Mouse (Mus musculus) T-helper 1 cell (primary cell): ENCODE data around the gene D17Wsu92e.

Source experiments
- in situ Hi-C: fragments of 300-600 bp; cut with MboI, MseI; formaldehyde crosslinking; loops from one replicate; pipeline ENCODE4 v1.15.1; 2025; ENCODE audit warnings: high pct_unique_total_duplicates

D17Wsu92e gene

DNA sequence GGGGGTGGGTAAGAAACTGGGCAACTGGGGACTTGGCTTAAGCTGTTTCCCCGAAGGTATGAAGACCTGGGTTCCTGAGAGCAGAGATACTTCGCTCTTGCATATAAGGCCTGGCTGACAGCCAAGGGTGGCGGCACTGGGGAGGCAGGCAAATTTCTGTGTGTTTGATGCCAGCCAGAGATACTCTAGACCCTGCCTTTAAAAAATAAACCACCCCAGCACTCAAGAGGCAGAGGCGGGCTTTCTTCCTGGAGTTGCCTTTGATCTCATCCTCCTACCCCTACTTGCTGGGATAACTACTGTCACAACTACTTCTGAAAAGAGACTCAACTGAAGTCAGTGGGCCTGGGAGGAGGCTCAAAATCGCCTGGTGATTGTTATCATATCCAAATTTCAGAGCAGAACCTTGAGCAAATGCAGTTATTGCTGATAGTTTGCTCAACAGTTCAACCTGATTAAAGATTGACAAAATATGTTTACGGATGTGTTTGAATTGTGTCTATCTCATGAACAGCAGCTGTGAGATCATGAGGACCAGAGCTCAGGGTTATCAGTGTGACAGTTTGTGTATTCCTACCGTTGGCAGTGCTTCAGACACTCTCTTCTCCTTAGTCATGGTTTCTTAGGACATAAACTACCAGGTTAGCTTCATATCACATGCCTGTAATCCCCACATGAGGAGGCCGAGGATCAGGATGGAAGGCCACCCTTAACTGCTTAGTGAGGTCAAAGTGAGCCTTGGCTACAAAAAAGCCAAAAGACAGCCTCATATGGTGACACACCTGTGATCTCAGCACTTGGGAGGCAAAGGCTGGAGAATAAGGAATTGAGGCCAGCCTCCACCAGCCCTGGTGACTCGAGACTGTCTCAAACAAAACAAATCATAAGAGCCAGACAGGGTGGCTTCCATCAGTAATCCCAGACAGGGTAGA, 1.2 kb upstream of the D17Wsu92e start:
- in situ Hi-C loops, result loop anchor here (10.0 kb wide), 1 partner anchor 803 kb away; the partner anchor contains the start of gene Srpk1

DNA sequence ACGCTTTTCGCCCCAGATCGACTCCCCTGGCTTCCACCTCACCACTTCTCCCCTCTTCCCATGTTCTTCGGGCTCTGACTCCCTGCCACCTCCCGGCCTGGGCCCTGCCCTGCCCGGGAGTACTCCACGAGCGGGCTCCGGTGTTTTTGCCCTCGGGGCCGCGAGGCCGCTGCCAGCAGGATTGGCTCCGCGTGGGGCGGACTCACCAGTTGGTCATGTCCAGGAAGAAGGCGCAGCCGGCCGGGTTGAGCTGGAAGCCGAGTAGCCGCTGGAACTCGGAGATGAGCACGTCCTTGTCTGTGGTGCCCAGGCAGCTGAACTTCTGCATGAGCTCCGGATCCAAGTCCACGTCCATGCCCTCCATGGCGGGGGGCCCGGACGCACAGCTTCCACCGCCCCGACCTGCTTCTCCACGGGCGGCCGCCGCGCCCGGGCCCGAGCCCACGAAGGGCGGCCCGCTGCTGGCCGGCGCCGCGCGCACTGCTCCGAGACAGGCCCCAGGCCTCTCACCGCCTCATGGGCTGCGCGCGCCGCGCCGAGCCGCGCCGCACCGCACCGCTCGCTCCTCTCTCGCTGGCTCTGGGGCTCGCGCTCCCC, 379 bp downstream of the D17Wsu92e start:
- in situ Hi-C loops, result loop anchor here (10.0 kb wide), 1 partner anchor 805 kb away; the partner anchor contains the start of gene Srpk1

DNA sequence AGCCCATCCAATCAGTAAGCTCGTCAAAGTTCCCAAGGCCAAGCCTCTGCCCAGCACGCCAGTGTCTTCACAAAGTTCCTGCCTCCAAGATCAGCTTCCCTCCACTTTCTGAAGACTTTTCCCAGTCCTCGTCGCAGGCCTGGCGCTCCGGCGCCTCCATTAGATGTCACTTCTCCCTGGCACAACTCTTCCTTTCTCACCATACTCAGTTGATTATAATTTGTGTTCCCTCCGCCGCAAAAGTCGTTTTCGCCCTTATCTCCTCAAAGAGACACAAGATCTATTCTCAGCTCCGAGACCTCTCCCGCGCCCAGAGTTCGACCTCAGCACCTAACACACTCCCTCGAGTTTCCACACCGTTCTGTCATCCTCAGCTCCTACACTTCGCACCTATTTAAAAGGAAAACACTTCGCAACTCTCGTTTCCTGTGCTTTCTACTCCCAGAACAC, 902 bp downstream of the D17Wsu92e start:
- in situ Hi-C loops, result no loop called here

DNA sequence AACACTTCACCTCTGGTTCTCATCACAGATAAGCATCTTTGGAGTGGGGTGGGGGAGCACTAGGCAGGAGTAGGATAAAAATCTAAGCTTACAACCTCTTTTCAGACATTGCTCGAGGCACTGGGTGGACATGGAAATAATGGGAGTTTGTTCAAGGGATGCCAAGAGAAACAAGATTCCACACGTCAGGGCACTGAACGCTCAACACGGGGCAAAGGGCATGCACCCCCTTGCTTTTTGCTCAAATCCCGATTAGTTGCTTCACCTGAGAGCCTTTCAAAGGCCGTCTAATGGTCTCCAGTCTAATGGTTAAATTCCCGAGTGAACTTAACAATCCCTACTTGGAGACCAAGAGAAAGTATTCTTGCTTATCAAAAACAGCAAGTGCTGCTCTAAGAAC, 1.4 kb downstream of the D17Wsu92e start:
- in situ Hi-C loops, result no loop called here

DNA sequence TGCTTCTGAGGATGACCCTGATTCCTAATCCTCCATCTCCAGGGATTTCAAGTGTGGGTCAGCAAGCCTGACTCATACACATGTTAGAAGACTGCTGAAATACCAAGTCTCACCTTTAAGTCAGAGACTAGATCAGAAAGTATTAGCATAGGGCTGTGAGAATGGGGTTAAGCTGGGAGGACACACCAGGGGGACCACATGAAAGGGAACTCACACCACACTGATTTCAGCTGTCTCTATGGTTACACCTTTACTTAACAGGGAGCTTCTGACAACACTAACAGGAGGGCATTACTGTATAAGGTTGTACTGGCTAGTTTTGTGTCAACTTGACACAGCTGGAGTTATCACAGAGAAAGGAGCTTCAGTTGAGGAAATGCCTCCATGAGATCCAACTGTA, 5.8 kb downstream of the D17Wsu92e start:
- in situ Hi-C loops, result no loop called here

DNA sequence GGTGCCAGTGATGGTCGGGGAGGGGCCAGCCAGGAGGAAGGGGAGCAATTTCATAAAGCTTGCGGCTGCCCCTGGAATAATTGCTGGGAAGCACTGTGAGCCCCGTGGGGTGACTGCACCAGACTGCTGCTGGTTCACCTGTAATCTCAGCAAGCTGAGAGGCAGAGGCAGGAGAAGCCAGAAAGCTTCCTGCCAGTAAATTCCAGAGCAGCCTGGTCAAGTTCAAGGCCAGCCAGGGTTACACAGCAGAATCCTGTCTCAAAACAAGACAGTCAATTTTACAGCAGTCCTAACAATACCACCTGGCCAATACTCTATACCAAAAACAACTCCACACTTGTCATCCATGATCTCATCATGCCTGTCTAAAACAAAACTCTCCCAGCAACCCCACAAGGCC, 8.5 kb downstream of the D17Wsu92e start:
- in situ Hi-C loops, result no loop called here

DNA sequence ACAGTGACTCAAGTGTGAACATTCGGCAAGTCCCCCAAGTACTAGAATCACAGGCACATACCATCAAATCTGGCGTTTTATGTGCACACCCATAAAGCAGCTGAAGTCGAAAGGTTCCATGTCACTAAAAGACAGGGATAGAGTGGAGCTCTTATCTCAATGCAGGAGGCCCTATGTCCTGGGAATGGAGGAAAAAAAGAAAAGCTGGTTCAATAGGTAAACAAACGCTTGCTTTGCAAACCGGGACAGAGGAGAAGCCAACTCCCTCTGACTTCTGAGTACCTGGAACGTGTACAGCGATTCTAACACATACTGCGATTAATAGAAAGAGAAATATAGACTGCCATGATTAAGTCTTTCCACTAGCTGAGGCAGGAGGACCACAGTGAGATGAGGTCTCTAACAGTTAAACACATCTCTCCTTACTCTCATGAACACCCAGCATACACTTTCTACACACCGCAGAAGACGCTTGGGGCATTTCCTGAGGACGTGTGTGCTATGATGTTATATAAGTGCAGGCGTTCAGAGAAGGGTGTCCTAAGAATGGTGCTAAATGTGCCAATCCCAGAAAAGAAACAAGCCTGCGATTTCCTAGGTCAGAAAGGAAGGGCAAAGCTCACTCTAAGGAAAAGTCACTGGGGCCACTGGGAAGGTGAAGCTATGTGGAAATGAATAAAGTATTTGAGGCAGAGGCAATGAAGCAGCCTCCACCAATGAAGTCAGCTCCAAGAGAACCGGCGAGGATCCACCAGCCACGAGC, 9.7 kb downstream of the D17Wsu92e start:
- in situ Hi-C loops, result no loop called here

DNA sequence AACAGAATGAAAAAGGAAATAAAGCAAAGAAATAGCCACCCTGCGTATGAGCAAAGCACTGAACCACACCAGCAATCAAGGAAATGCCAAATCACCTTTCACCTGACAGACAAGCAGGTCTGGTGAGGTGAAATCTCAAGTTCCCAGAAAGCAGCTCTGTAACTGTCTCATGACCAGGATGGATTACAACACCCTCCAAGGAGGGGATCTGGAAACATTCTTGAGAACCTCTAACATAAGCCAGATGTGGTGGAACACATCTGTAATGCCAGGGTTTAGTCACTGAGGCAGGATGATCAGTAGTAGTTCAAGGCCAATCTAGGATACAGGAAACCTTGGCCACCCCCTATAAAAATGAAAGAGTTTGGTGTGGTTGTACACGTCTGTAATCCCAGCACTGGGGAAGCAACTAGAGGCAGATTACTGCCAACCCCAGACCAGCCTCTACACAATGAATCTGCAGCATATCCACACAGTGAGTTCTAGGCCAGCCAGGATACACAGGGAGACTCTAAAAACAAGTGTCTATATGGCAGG, 12.8 kb downstream of the D17Wsu92e start:
- in situ Hi-C loops, result no loop called here

DNA sequence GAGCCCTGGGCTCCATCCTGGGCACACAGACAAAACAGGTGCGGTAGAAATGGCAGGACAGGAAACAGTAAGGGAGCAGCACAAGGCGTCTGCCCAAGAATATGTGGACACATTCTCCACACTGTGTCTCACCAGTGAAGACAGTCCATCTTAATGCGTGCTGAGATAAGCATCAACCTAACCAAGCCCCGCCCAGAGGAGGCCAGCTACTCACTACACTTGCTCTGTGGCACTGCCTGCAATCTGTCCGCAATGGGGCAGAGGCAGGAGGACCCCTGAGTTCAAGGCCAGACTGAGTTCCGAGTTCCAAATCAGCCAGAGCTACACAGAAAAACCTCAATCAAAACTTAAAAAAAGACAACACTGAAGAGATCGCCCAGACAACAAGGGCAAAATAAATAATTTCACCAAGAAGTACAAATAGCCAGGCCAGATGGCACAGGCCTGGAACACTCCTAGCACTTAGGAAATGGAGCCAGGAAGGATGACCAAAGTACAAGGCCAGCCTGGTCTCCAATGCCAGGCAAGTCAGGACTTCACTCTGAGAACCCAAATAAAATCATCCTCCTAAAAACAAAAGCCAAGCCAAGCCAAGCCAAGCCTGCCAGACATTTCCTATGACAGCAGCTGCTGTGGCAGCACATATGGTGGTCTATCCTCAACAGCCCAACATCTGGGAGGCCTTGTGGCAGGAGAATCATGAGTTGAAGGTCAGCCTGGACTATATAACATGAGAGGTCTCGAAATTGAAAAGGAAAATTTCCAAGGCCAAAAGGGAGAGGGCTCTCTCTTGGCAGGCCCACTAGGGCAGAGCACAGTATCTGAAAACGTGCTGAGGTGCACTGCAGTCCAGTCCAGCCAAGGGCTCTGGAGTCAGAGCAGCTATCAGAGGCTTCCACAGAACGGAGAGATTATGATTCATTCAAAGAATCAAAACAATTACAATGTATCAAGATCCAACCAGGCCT, 15.4 kb downstream of the D17Wsu92e start:
- in situ Hi-C loops, result no loop called here

DNA sequence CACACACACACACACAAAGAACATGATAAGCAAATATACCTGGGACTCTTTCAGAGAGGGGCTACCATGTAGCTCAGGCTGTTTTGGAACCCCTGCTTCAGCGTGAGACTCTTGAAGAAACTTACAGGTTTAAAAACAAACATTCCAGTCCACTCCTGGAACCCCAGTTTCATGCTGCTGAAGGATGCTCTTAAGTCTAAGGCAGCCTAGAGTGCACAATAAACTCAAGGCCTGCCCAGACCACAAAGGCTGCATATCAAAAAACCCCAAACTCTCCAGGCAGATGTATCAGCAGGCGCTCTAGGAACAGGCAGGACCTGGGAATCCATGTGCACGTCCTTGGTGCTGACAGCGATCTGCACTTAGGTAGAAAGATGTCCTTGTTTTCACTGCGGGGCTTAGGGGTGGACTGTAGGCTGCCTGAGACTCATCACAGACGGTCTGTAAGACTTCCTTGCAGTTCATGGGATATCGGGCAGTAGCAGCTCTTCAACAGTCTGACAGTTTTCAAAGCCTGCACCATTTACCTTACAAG, 16.2 kb downstream of the D17Wsu92e start:
- in situ Hi-C loops, result no loop called here

DNA sequence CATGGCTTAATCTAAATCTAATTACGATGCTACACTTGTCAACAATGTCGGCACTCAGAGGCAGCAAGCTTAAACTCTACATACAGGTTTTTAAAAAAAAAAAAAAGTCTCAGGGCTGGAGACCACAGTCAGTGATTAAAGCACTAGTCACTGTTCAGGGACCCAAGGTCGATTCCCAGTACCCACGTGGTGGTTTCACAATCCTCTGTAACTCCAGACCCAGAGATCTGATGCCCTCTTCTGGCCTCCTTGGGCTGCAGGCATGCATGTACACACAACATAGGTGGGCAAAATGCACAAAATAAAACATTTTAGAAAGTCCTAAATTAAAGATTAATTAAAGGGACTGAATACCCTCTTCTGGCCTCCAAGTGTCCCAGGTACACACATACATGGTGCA, 16.7 kb downstream of the D17Wsu92e start:
- in situ Hi-C loops, result no loop called here

DNA sequence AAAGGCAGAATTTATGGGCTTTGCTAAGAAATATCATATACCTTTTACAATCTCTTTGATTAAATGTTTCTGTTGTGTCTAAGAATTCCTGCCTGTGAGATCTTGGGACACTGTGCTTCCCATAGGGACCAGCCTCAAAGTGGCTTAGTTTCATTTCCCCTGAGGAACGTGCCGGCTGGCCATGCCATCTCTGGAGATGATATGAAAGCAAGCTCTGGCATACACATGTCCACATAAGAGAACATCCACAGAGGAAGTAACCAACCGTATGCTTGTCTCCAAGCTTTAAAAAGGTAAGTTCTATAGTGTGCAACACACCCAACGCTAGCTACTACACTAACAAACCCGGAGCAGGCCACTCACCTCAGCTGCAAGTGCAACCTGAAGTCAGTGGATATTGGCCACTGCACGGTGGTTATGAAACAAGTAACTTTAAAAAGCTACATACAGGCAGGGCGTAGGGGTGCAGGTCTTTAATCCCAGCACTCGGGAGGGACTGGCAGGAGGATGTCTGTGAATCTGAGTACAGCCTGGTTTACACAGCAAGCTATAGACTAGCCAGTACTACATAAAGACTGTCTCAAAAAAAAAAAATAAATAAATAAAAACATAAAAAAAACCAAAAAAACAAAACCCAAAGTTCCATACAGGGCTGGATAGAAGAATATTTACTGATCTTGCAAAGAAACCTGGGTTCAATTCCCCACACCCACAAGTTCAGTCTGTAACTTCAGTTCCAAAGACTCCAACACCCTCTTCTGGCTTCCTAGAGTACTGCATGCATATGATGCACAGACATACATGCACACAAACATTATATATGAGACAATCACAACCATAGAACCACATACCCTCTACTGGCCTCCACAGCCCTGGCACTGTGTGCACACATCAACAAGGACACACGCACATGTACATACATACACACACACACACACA, 19.5 kb downstream of the D17Wsu92e start:
- in situ Hi-C loops, result no loop called here

DNA sequence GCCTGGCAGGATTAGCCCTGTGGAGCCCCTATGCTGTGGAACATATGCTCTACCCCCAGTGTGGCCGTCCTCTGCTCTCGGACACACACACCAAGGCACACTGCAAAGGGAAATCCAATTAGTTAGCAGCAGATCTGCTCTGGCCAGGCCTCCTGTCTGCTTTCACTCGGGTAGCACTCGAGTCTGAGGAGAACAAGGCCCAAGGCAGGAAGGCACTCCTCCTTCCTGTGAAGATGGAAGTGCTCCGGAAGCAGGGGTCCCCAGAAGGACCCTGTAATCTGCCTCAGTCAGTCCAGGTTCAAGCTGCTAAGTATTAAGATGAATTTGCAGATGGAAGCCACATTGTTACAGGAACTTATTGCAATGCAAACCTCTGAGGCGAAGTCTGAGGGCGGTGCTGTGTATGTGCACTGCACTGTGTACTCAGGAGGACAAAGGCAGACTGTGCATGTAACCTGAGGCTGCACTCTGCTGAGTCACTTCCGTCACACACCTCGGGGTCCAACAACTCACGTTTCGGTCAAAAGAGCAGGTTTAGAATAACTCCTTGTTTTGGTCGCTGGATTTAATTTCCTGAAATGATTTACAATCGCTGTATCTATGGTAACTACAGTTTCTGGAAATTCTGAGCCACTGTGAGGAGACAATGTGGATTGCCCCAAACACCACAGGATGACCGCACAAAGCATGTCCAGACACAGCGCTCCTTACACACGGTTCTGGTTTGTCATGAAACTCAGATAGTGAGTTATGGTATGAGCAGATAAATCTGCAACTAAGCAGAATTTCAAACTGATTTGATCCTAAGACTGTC, 20.5 kb downstream of the D17Wsu92e start:
- in situ Hi-C loops, result no loop called here

DNA sequence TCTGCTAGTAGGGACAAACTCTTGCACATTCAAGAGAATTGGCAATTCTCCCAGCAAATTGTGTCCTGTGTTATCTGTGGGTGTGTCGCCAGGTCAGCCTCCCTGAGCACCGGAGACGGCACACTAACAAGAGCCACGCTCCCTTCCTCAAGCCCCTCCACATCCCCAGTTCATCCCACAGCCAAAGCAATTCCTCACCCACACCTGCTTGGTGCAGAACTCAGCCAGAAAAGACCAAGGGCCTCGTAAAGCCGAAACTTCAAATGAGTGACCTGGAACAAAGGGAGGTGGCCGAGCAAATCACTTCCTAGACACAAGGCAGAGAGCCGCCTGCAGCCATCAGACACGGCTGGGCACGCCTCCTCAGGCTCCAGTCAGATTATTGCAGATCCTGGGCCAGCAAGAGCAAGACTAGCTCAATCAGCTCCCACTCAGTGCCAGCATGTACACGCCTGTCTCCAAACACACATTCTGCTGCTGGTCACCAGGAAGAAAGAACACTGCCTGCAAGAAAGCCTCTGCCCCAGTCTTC, 23.0 kb downstream of the D17Wsu92e start:
- in situ Hi-C loops, result no loop called here

DNA sequence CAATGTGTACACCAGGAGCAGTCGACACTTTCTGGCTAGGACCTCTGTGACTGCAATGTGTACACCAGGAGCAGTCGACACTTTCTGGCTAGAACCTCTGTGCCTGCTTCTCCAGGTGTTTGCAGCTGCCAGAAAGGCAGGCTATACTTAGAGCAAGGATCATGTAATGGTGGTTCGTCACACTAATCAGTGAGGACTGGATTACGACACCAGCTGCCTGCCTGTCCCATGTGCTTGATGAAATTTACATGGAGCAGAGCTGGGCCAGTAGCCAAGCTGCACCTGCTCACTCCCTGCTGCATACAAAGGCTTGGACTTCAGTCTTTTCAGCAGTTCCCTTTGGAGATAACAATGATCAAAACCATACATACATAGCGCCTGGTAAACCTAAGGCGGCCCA, 23.7 kb downstream of the D17Wsu92e start:
- in situ Hi-C loops, result no loop called here

DNA sequence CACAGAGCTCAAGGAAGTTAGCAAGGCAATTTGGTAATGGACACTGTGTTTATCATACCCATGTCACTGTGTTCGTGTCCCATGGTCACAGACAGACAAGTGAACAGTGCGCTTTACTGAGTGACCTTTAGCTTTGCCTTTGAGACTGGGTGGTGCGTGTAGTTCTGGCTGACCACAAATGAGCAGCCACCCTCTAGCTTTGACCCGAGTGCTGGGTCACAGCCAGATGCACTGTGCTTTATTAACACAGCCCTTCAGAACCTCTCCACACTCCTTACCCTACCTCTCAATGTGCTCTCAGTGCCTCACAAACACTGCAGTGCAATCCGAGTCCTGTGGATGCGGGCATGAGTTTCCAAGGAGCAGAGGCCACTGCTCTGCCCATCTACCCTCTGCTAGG, 27.3 kb downstream of the D17Wsu92e start:
- in situ Hi-C loops, result no loop called here

DNA sequence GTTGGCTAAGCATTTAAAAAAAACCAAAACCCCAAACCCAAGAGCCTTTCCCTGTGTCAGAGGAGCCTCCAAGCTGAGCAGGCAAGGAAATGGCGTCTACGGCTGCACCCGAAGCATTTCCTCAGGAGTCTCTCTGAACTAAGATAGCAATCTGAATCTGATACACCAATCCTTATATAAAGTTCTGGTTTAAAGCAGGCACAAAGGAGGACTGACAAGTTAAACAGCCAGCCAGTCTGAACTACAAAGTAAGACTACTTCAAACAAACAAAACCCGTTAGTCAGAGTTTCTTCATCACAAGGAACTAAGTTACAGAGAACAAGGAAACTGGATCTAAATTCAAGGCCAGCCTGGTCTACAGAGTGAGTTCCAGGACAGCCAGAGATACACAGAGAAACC, 27.9 kb downstream of the D17Wsu92e start:
- in situ Hi-C loops, result no loop called here

DNA sequence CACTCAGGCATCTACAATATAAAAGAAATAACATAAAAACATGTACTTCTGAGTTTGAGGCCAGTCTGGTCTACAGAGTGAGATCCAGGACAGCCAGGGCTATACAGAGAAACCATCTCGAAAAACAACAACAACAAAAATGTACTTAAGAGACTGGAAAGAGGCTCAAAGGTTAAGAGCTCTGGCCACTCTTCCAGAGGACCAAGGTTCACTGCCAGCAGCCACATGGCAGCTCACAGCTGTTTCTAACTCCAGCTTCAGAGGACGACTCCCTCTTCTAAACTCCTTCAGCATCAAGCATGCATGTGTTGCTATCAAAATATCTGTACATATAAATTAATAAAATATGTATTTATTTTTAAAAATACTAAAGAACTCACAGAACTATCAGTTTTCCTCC, 28.9 kb downstream of the D17Wsu92e start:
- in situ Hi-C loops, result no loop called here
